Mouse (Mus musculus) central nervous system, embryonic 14 days (tissue): ENCODE data around the gene Gas2l2. TPM values are rescaled to one million over a fixed set of nuclear protein-coding genes. Genes with fewer than 3 reads are reported as not detected.

Experiments
- polyA plus RNA-seq: library from polyadenylated mRNA; depleted of rRNA; stranded (reverse); fragments of >200 nt; gene quantifications from 2 replicates; pipeline ENCODE4 v1.2.3, GENCODE M21; 2012; rRNA removed

The Gas2l2 gene
- polyA plus RNA-seq, result 0.29 and 0.37 TPM in 2 replicates

DNA sequence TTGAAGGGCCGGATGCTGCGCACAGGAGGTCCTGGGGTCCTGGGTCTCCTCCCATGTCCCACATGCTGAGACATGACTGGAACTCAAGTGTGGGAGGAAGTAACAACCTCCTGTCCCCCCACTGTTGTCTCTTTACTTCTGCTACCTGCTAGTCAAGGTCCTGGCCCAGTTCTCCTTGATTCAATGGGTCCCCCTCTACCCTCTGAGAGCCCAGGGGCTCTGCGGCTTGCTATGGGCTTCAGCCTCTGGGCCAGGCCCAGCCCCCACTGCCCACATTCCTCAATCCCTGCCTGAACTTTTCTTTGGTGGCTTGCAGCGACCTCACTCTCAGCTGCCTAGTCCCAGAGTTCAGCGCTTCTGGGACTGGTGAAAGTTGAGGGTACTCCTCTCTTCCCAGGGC is at the start of gene Gas2l2:
TSS of gene Gas2l2 (minus strand) at position 101 of the 400 bp plus-strand sequence.

DNA sequence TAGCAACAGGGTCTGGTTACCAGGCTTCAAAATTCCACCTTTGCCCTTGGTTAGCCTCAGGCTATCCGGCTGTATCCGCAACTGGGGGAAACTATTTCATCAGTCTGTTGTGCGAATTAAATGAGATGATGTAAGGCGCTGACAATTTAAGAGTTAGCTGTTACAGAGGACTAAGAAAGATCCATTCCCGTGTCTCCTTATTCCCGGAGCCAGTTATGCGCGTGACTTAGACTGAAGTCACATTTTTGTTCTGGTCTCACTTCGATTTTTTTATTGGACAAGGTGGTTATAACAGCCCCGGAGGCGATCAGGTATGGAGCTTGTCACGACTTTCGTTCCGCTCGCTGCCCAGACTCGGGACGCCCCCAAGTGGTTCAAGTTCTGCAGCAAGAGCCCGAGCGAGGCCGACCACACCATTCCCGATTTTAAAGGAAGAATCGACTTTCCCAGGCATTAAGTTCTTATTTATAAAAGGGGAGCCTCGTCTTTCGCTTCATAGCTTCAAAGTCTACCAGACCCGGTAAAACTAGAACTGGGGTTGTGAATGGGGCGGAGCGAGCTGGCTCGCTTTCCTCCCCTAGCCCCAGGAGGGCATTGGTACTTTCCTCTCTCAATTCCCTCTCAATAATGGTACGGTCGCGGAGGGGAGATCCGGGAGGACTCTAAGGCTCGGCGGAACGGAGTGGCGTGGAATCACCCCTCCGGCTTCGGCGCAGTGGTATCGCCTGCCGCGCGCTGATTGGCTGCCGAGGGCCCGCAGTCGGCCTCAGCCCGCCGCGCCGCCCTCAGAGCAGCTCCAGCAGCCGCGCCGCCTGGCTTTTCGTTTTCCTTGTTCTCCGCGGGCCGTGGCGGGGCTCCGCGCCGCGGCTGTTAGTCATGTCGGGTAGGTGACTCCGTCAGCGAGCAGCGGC is 43.3 kb upstream of the Gas2l2 start, which contains the start of gene Taf15:
TSS of gene Taf15 (plus strand) at position 763 of the 911 bp plus-strand sequence.

DNA sequence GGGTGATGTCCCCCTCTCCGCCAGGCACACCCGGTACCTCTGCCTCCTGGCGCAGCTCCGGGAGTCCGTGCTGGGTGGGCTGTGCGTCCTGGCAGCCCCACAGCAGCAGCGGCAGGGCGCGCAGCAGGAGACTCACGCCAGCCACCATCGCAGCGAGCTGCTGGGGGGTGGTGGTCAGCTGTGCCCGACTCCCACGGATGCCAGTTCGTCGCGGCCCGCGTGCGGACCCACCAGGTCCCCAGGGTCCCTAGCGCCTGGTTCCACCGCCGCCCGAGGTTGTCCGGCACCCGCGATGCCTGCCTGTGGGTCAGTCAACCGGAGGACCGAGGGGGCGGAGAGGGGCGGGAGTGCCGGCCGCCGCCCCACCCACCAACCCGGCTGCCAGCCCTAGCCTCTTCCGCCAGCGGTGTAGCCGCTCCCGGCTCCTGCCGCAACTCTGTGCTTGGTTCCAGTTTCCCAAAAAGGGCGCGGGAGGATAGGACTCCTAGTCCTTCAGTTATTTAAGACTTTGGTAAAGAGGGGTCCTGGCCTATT is 33.5 kb upstream of the Gas2l2 start, which contains the start of gene Mmp28:
TSS of gene Mmp28 (minus strand) at position 361 of the 534 bp plus-strand sequence.

GRCm38 (mm10) chr11:83437377-83437776 is 8.1 kb upstream of the Gas2l2 start, which contains the start of gene 1700020L24Rik:
Gene 1700020L24Rik, plus strand, starts transcription at chr11:83437677.

DNA sequence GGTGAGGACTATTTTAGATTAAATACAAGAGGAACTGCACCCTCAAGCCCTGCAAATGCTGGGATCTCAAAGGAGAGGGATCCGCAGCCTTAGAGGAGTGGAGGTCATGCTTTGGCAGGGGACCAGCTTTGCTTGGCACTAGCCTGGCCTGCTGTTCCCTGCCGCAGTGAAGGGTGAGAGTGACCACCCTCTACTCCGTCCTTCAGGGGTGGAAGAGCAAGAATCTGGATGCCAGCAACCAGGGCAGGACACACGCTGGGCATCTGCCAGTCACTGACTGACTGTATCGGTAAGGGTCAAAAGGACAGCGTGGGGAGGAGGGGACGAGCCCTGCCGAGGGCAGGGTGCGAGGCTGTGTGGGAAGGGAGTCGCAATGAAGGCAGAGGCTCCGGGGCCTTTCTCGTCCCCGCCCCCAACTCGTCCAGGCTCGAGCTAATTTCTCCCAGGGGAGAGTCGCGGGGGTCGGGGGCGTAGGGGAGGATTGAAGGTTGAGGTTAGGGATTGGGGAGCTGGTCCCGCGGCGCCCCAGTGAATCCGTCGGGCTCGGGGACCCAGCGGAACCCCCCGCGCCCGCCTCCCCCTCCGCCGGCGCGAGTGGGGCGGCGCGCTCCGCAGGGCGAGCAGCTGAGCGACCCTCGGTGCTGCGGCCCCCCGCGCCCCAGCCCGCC is 20.0 kb downstream of the Gas2l2 start, which contains the start of gene Rasl10b:
TSS of gene Rasl10b (plus strand) at position 51 of the 668 bp plus-strand sequence.

Other genes starting within 250 kb of the Gas2l2 start
- gene Slfn3, start 238.1 kb downstream of the Gas2l2 start, polyA plus RNA-seq, result 0.26 and 0.50 TPM in 2 replicates
- gene Slfn14, start 142.7 kb downstream of the Gas2l2 start, polyA plus RNA-seq, result 0.04 and 0.06 TPM in 2 replicates
- 91.3 and 95.0 TPM in 2 replicates for gene Ap2b1, start 130.4 kb downstream of the Gas2l2 start, polyA plus RNA-seq
- 13.1 and 15.2 TPM in 2 replicates for gene Pex12, start 126.9 kb downstream of the Gas2l2 start, polyA plus RNA-seq
- gene Rasl10b, start 20.3 kb downstream of the Gas2l2 start, polyA plus RNA-seq, result 43.2 and 47.1 TPM in 2 replicates
- 0.41 and 0.44 TPM in 2 replicates for gene 1700020L24Rik, start 8.2 kb upstream of the Gas2l2 start, polyA plus RNA-seq
- 5.2 and 5.4 TPM in 2 replicates for gene Mmp28, start 33.6 kb upstream of the Gas2l2 start, polyA plus RNA-seq
- gene Taf15, start 43.6 kb upstream of the Gas2l2 start, polyA plus RNA-seq, result 109 and 120 TPM in 2 replicates
- gene Heatr9, start 92.7 kb upstream of the Gas2l2 start, polyA plus RNA-seq, result not detected in 2 replicates
- 0.65 and 2.0 TPM in 2 replicates for gene Ccl5, start 101.1 kb upstream of the Gas2l2 start, polyA plus RNA-seq
- 2.4 and 4.1 TPM in 2 replicates for gene Ccl9, start 149.2 kb upstream of the Gas2l2 start, polyA plus RNA-seq
- gene Ccl6, start 163.6 kb upstream of the Gas2l2 start, polyA plus RNA-seq, result 1.4 and 2.4 TPM in 2 replicates
- not detected in 2 replicates for gene Rpl9-ps1, start 216.2 kb upstream of the Gas2l2 start, polyA plus RNA-seq
- 6.2 and 7.1 TPM in 2 replicates for gene Ccl3, start 219.9 kb upstream of the Gas2l2 start, polyA plus RNA-seq
- gene Ccl4, start 233.1 kb upstream of the Gas2l2 start, polyA plus RNA-seq, result 4.9 and 7.8 TPM in 2 replicates